Mouse (Mus musculus) hindbrain, embryonic 14.5 days (tissue): Measurements from ENCODE around the gene Ptcd2. TPM values are rescaled to one million over a fixed set of nuclear protein-coding genes. Genes with fewer than 3 reads are reported as not detected.

Experiments
- ATAC-seq: fragments of 200-750 bp; cut with Nextera tagmentation; 2 replicates; pipeline ENCODE4 v1.8.0; 2017; ENCODE audit warnings: moderate number of reproducible peaks, mild to moderate bottlenecking, moderate TSS enrichment, moderate library complexity; ENCODE audit not compliant: low FRiP score
- DNase-seq: peaks from one replicate; pipeline ENCODE4 v3.0.0-alpha.2; 2015; ENCODE audit warnings: low spot score
- H3K27ac ChIP-seq: fragments of 300-500 bp; sonication (generic); 2 replicates; pipeline ENCODE4 v1.5.1; 2014; ENCODE audit warnings: mild to moderate bottlenecking, moderate library complexity
- H3K27me3 ChIP-seq: fragments of 300-500 bp; sonication (generic); 2 replicates; pipeline ENCODE4 v1.6.1; 2014; ENCODE audit warnings: mild to moderate bottlenecking, low read length, mixed read lengths; ENCODE audit not compliant: control insufficient read depth, insufficient read depth
- H3K36me3 ChIP-seq: fragments of 300-500 bp; sonication (generic); replicated peaks from 2 replicates; pipeline ENCODE4 v1.6.1; 2014; ENCODE audit not compliant: control insufficient read depth, insufficient read depth
- H3K4me1 ChIP-seq: fragments of 300-500 bp; sonication (generic); replicated peaks from 2 replicates; pipeline ENCODE4 v1.6.1; 2014; ENCODE audit warnings: antibody characterized with exemption, low read length, mixed read lengths; ENCODE audit not compliant: control insufficient read depth, insufficient read depth
- H3K4me2 ChIP-seq: fragments of 300-500 bp; sonication (generic); replicated peaks from 2 replicates; pipeline ENCODE4 v1.6.1; 2014; ENCODE audit warnings: mild to moderate bottlenecking, moderate library complexity
- H3K4me3 ChIP-seq: fragments of 300-500 bp; sonication (generic); replicated peaks from 2 replicates; pipeline ENCODE4 v1.5.1; 2014; ENCODE audit warnings: mild to moderate bottlenecking, low read length
- H3K9ac ChIP-seq: fragments of 300-500 bp; sonication (generic); 2 replicates; pipeline ENCODE4 v1.6.1; 2014
- H3K9me3 ChIP-seq: fragments of 300-500 bp; sonication (generic); 2 replicates; pipeline ENCODE4 v1.6.1; 2016; ENCODE audit warnings: low read length; ENCODE audit not compliant: control insufficient read depth
- WGBS: fragments of 180-500 bp; shearing (Covaris S2); extraction: QIAGEN DNeasy Blood & Tissue Kit; methylation state at CpG from one replicate; pipeline ENCODE4 v1.1.7; 2014; 5-methylcytosine and 5-hydroxymethylcytosine counted together
- polyA plus RNA-seq: library from polyadenylated mRNA; unstranded; fragments of >200 nt; fragmentation: Nextera tagmentation; extraction: Ambion mirVana; gene quantifications from 2 replicates; pipeline ENCODE4 v1.2.1, GENCODE M21; 2014

Gene Ptcd2
- polyA plus RNA-seq, 1 experiment from 2014 or later, result 58.0 TPM

DNA sequence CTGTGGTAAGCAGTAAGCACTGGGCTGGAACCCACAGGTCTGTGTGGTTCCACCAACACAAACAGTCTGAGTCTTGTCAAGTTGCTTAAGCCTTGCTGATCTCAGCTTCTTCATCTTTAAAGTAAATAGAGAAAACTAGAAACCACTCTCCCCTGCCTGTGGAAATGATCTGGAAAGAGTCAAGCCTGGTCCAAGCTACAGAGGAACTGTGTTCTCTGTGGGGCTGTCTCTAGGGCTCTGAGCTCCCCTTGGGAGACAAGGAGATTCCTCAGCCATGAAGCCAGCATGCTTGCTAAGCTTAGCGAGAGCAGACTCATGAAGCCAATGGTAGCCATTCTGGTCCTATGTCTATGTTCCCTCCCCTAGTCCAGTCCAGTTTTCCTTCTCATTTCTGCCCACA, 33.7 kb upstream of the Ptcd2 start:
- no peaks in the 10 kb centered on the region for H3K4me1 ChIP-seq
- H3K27me3 ChIP-seq, result no peaks in the 10 kb centered on the region
- H3K27ac ChIP-seq, result no peak overlapping the region
- no peak overlapping the region for H3K4me3 ChIP-seq
- no peak for ATAC-seq
- no peak for DNase-seq
- no peak overlapping the region for H3K4me2 ChIP-seq
- no peak overlapping the region for H3K9ac ChIP-seq
- WGBS, result 88% methylated on average over 1 of the region's 1 CpGs
- H3K9me3 ChIP-seq, result no peaks in the 10 kb centered on the region
- H3K36me3 ChIP-seq, result peaks cover 8% of the 10 kb centered on the region

DNA sequence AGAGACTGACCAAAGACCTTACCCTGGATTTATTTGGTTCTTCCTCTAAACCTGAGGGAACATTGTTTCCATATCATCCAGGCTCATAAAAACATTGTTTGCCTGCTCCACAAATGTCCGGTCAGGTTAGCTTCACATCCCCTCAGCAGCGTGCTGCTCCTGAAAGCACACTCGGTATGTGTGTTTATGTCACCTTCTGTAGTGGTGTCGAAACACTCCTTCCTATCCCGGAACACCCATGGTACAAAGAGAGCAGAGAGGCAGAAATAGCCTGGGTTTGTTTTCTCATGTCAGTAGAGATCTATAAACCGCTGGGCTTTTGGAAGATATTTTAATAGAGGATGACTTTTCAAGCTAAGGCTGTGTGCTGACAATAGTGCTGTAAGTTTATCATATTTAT, 32.5 kb upstream of the Ptcd2 start:
- peaks cover 8% of the 10 kb centered on the region for H3K36me3 ChIP-seq
- no peaks in the 10 kb centered on the region for H3K4me1 ChIP-seq
- ATAC-seq, result no peak
- DNase-seq, result no peak
- H3K27me3 ChIP-seq, result no peaks in the 10 kb centered on the region
- H3K4me2 ChIP-seq, result no peak overlapping the region
- H3K9me3 ChIP-seq, result no peaks in the 10 kb centered on the region
- WGBS, result 95% methylated on average over 6 of the region's 6 CpGs
- H3K27ac ChIP-seq, result no peak overlapping the region
- H3K9ac ChIP-seq, result no peak overlapping the region
- H3K4me3 ChIP-seq, result no peak overlapping the region

DNA sequence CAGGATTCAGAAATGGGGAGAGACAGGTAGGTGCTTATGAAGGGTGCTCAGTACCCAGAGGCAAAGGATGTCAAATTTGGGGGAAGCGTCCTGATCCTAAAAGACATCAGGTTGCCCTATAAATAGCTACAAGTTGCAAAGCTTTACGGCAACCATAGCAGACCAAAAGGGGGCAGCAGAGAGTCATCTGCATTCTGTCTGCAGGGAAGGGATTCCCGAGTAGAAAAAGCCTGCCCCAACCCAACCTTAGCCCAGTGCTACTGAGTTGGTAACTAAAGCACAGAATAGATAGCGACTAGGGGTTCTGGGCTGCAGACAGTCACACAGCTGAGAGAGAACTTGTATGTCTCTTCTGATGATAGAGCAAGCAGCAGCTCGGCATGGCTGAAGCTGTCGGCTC, 31.0 kb upstream of the Ptcd2 start:
- 37% methylated on average over 6 of the region's 6 CpGs for WGBS
- Histone ChIP-seq H3K27me3 (no peaks in the 10 kb centered on the region), H3K27ac (no peak overlapping the region), H3K9me3 (no peaks in the 10 kb centered on the region), H3K4me3 (no peak overlapping the region), H3K4me2 (no peak overlapping the region), H3K4me1 (no peaks in the 10 kb centered on the region), H3K9ac (no peak overlapping the region), H3K36me3 (no peaks in the 10 kb centered on the region)
- DNase-seq, result peak; percentile 93
- peak; percentile 68; the same call in 1 of the 2 replicates for ATAC-seq

DNA sequence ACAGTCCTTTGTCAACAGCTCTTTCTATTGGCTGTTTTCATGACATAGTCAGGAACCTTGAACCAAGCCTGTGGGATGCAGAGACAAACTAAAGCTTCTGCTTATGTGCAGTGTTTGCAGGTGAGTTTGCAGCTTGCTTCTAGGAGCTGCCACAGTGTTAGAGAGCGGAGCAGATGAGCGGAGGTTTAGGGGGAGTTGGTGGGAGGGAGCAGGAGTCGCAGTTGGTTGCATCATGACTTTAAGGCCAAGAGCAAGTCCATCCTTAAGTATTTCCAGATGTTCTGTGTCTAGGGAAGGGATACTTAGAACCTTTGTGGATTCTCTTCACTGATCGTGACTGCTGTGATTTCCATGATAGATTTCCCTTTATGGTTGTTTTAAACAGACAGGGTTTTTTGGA, 29.7 kb upstream of the Ptcd2 start:
- Histone ChIP-seq H3K4me3 (no peak overlapping the region), H3K4me1 (no peaks in the 10 kb centered on the region), H3K36me3 (no peaks in the 10 kb centered on the region), H3K27me3 (no peaks in the 10 kb centered on the region), H3K4me2 (no peak overlapping the region), H3K9ac (no peak overlapping the region), H3K9me3 (no peaks in the 10 kb centered on the region), H3K27ac (no peak overlapping the region)
- 87% methylated on average over 4 of the region's 4 CpGs for WGBS
- no peak for ATAC-seq
- no peak for DNase-seq

DNA sequence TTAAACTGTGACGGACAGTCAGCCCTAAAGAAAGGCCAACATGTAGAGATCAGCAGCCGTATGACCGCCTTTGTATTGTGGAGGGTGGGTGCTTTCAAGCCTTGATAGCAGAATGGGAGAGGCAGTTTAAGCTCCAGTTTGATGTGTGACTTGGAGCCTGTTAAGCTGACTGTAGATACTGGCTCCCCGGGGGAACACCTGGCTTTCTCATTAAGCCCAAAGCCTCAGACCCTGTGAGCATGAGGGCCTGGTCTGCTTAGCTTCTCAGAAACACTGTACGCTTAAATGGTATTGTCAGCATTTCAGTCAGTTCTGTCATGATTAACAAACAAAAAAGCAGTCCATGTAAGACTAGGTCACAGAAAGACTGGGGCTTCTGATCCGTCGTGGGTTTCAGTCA, 29.2 kb upstream of the Ptcd2 start:
- no peaks in the 10 kb centered on the region for H3K27me3 ChIP-seq
- WGBS, result 83% methylated on average over 7 of the region's 7 CpGs
- H3K9ac ChIP-seq, result no peak overlapping the region
- ATAC-seq, result no peak
- H3K27ac ChIP-seq, result no peak overlapping the region
- no peak overlapping the region for H3K4me3 ChIP-seq
- no peak for DNase-seq
- H3K36me3 ChIP-seq, result no peaks in the 10 kb centered on the region
- H3K4me2 ChIP-seq, result no peak overlapping the region
- no peaks in the 10 kb centered on the region for H3K4me1 ChIP-seq
- no peaks in the 10 kb centered on the region for H3K9me3 ChIP-seq

DNA sequence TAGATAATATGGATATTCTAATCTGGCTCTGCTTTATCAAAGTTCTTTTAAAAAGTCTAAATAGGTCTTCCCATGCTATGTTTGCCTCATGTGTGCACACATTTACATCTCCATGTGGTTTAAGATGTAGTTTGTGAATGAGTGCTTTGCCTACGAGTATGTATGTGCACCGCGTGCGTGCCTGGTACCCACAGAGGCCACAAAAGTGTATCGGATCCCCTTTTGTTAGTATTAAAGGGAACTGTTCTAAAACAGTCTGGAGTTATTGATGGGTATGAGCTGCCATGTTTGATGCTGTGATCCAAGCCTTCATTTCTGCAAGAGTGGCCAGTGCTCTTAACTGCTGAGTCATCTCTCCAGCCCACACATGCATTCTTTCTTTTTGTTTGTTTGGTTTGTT, 26.8 kb upstream of the Ptcd2 start:
- no peaks in the 10 kb centered on the region for H3K9me3 ChIP-seq
- no peak overlapping the region for H3K9ac ChIP-seq
- H3K27me3 ChIP-seq, result no peaks in the 10 kb centered on the region
- H3K27ac ChIP-seq, result no peak overlapping the region
- no peaks in the 10 kb centered on the region for H3K4me1 ChIP-seq
- no peak overlapping the region for H3K4me2 ChIP-seq
- DNase-seq (no peak), ATAC-seq (no peak)
- 0 out of 2 replicates have a peak, but pooled peaks cover 6% of the 10 kb centered on the region for H3K36me3 ChIP-seq
- WGBS, result 91% methylated on average over 5 of the region's 5 CpGs
- H3K4me3 ChIP-seq, result no peak overlapping the region

DNA sequence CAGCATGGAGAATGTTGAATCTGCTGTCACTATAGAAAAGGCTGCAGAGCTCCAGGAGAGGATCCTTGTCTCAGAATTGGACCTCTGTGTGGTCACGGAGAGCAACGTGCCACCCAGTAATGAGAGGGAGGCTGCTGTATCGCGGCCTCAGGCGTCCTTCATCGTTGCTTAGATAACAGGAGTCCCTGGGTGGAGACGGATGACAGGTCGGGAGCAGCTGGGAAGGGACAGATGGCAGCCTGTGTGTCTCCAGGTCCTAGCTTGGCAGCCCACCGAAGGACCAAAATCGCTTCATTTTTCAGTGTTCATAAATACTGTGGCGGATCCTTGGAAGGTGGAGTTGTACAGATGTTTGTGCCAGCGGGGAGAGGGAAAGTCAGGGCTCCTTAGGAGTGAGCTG, 24.6 kb upstream of the Ptcd2 start:
- Histone ChIP-seq H3K27ac (no peak overlapping the region), H3K36me3 (peaks cover 27% of the 10 kb centered on the region), H3K27me3 (no peaks in the 10 kb centered on the region), H3K9me3 (no peaks in the 10 kb centered on the region), H3K4me3 (no peak overlapping the region), H3K4me2 (no peak overlapping the region), H3K4me1 (peaks cover 2% of the 10 kb centered on the region; the same call in 1 of the 2 replicates), H3K9ac (no peak overlapping the region)
- no peak for DNase-seq
- ATAC-seq, result no peak
- 40% methylated on average over 12 of the region's 12 CpGs for WGBS

DNA sequence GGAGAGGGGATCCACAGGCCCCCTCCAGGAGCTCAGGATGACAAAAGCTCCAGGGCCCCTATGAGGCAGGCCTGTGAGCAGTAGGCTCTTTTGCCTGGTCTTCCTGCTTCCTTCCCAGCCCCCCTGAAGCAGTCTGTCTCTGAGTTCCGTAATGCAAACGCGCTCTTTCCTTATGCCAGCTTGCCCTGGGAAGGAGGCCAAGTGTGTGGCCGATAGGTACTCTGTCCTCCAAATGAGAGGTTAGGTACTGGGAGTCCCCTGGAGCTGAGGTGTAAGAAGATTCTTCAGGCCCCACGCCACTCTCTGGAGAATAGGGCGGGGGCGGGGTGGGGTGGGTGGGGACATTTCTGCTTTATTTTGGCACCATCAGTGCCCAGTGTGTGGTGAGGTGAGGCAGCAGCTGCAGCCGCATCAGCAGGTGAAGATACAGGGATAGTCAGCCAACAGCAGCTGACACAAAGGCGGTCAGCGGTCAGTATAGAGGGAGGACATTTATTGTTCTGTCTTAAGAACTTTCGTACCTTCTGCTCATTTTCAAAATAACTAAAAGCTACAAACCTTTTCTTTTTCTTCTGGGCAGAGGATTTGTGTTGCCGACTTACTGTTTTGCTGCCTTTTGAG, 23.2 kb upstream of the Ptcd2 start:
- H3K4me3 ChIP-seq, result no peak overlapping the region
- H3K36me3 ChIP-seq, result peaks cover 29% of the 10 kb centered on the region
- H3K27ac ChIP-seq, result no peak overlapping the region
- 81% methylated on average over 12 of the region's 12 CpGs for WGBS
- peaks cover 5% of the 10 kb centered on the region; the same call in 1 of the 2 replicates for H3K4me1 ChIP-seq
- DNase-seq (no peak), ATAC-seq (no peak)
- no peak overlapping the region for H3K9ac ChIP-seq
- no peaks in the 10 kb centered on the region for H3K27me3 ChIP-seq
- no peaks in the 10 kb centered on the region for H3K9me3 ChIP-seq
- H3K4me2 ChIP-seq, result no peak overlapping the region

DNA sequence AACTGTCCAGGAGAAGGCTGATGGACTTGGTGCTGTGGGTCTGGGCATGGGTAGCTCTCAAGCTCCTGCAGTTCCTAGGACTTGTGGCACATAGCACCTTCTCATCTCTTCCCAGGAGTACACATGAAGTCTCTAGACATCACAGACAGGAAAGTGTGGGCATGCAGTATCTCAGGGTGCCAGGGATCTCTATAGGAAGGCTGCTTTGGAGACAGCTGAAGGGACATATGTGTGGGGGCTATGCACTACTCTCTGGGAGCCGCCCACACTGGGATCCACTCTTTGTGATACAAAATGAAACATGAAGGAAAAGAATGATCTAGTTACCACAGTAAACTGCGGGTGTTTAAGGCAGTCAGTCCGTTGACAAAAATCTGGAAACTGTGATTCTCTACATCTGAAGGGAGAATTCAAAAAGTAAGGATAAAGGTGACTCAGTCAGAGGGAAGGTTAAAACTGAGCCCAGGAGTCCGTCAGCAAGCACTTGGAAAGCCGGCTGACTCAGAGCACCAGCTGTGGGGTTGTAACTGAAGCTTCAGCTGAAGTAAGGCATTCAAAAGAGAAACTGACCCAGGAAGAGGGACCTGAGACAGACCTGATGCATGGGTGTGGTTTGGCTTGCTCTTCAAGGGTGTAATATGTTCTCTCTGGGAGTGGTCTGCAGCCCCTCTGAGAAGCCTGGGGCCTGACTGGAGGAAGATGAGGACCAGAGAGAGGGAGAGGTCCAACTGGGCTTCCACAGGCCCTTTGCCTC, 22.1 kb upstream of the Ptcd2 start:
- Histone ChIP-seq H3K4me1 (peaks cover 5% of the 10 kb centered on the region; the same call in 1 of the 2 replicates), H3K27ac (no peak overlapping the region), H3K9me3 (no peaks in the 10 kb centered on the region), H3K36me3 (peaks cover 29% of the 10 kb centered on the region), H3K4me2 (no peak overlapping the region), H3K4me3 (no peak overlapping the region), H3K9ac (no peak overlapping the region), H3K27me3 (no peaks in the 10 kb centered on the region)
- WGBS, result 92% methylated on average over 5 of the region's 5 CpGs
- no peak for DNase-seq
- no peak for ATAC-seq
